Mouse (Mus musculus) c-Kit-positive CD71-positive TER-119-positive erythroid progenitor cells, embryonic 14.5 days (primary cell): ENCODE data around the gene Zfp969.
"Not testable (repeated sequence)": the region's sequence is repeated elsewhere in the genome, so short reads cannot be mapped to it uniquely, and the experiment has no call there.

Experiments
- DNase-seq: peaks from one replicate; pipeline ENCODE4 v3.0.0-alpha.2; 2013; ENCODE audit warnings: low spot score

Gene Zfp969

DNA sequence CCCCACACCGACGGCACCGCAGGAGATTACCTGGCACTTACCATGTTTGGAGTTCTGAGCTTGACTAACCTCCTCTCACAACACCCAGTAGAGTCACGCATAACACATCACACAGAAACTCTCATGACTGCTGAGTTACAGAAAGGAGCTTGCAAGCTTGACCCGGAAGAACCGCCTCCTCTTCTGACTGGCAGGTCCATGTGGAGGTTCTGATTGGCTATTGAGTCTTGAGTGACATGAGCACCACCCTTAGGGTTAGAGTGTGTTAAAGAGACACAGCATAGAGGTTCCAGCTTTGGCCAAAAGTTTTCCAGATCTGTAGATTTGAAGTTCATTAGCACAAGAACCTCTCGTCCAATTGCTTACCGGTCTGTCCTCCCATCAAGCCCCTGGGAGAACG is at the start of gene Zfp969:
Zfp969 (minus strand) TSS at position 101 of the 400 bp plus-strand sequence.
- not testable (repeated sequence) for DNase-seq

DNA sequence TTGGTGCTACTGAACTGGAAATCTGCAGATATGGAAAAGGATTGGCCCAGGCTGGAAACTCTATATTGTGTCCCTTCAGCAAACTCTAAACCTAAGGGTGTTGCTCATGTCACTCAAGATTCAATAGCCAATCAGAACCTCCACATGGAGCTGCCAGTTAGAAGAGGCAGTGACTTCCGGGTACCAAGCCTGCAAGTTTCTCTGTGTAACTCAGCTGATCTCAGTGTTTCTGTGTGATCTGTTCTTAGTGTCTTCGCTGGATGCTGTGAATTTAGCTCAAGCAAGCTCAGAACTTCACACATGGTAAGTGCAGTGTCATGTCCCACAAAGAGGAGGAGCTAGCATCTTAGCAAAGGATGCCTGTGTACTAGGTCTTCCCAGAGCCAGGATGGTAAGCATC is 37.8 kb upstream of the Zfp969 start, which contains the start of gene Gm2007:
Gm2007 (plus strand) TSS at position 301 of the 400 bp plus-strand sequence.
- DNase-seq, result not testable (repeated sequence)

DNA sequence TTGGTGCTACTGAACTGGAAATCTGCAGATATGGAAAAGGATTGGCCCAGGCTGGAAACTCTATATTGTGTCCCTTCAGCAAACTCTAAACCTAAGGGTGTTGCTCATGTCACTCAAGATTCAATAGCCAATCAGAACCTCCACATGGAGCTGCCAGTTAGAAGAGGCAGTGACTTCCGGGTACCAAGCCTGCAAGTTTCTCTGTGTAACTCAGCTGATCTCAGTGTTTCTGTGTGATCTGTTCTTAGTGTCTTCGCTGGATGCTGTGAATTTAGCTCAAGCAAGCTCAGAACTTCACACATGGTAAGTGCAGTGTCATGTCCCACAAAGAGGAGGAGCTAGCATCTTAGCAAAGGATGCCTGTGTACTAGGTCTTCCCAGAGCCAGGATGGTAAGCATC is 59.8 kb downstream of the Zfp969 start, which contains the start of gene Gm11007:
Gm11007 (plus strand) TSS at position 301 of the 400 bp plus-strand sequence.
- DNase-seq, result not testable (repeated sequence)
